Mouse (Mus musculus): Measurements from ENCODE around the gene P2ry14.

DNA sequence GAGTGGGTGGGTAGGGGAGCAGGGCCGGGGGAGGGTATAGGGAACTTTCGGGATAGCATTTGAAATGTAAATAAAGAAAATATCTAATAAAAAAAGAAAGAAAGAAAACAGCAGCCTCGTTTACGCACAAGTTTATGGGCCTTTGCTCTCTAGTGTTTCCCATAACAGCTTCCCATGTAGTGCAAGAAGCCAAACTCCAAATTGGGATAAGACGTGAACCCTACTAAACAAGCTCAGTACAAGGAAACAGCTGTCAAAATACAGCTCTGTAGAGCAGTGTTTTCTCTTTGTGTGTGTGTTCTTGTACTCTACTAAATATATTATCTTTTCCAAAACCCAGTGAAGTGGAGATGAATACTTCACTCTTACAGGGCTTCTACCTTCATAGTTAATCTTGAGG is 8.2 kb downstream of the P2ry14 start:
- TF ChIP-seq POLR2A (IDR thresholded peaks at IDR 0.05; ENCODE audit: borderline replicate concordance, extremely low read depth, low read depth, low read length) = no peak
- TF ChIP-seq CTCF (IDR thresholded peaks at IDR 0.05; ENCODE audit: insufficient read depth, low read length) = no peak

Measured in lung, adult 2 months (tissue).